Mouse (Mus musculus) testis, adult 2 months (tissue): ENCODE data around the gene Oaz1.

Source experiments
- CTCF ChIP-seq: fragments of 200-500 bp; IDR thresholded peaks from 2 replicates; pipeline ENCODE4 v1.5.1; 2012; ENCODE audit warnings: low read depth, mild to moderate bottlenecking, inconsistent platforms, low read length, moderate library complexity; ENCODE audit not compliant: control insufficient read depth, insufficient read depth, insufficient replicate concordance
- POLR2A ChIP-seq: fragments of 200-500 bp; IDR thresholded peaks from 2 replicates; pipeline ENCODE4 v1.6.1; 2012; ENCODE audit warnings: low read depth, mild to moderate bottlenecking, inconsistent platforms, low read length, moderate library complexity; ENCODE audit not compliant: control insufficient read depth

- TF ChIP-seq CTCF (no peak), POLR2A (no peak)
Measured at GRCm38 (mm10) chr10:80843087-80843930, 16.9 kb downstream of the Oaz1 start.
